ENCODE assay signal across 9 mouse cellular contexts in the genomic region with DNA sequence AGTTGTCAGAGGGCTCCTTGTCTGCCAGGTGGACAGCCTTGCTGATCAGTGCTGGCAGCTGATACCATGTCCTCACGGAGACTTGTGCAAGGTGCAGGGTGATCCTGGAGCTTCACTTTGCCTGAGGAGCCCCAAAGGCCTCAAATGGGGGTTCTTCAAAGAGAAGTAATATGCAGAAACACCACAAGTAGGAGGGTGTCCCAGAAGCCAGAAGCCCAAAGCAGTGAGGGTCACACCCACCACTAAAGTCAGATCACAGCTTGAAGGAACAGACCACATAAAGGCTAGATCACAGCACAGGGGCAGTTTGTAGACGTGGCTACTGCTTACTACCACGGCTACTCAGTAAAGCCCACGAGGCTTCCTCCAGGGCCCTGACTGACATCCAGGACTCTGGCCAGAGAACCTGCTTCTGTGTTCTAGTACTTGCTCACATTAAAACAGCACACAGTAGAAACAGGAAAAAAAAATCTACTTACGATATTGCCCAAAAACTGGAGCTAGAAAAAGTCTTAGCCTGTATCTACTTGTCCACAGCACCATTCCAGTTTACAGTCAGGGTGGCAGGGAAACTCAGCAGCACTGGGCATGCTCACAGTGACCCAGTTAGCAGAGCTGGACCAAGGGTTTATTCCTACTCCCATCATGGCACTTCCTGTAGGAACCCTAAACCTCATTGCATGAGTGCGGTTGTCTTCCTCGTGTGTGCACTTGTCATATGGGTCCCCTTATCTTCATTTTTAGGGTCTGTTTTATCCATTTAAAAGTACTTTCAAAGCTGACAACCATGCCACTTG. TPM values are rescaled to one million over a fixed set of nuclear protein-coding genes. Genes with fewer than 3 reads are reported as not detected.
DNase-seq lines count a peak whose midpoint lies in the region; ATAC-seq lines count a peak whose summit lies in the region.
"Had no signal": no experiment of that assay in that cellular context is flagged by ENCODE, and none has a peak within 500 bp of the region (broad histone marks: within the 10 kb centered on the region; RNA-seq: fewer than 3 reads in every experiment).

No protein-coding gene starts in this region.

- no peaks in the 10 kb centered on the region for H3K9me3 ChIP-seq in heart, embryonic 12.5 days (replicated peaks)
- H3K9me3 ChIP-seq in liver, embryonic 15.5 days (replicated peaks) = no peaks in the 10 kb centered on the region
- H3K9me3 ChIP-seq: lung, embryonic 15.5 days had no signal

- no peak for ATAC-seq in heart, embryonic 12.5 days (ENCODE audit: insufficient number of reproducible peaks, low FRiP score)
- ATAC-seq in erythroid progenitor cell, adult 5-6 weeks (replicated peaks; ENCODE audit: low FRiP score, poor library complexity, severe bottlenecking) = peak; percentile 27; the same call in 1 of the 2 replicates
- ATAC-seq in liver, embryonic 15.5 days (ENCODE audit: insufficient read depth) = peak; percentile 67
- no peak; the same call in 1 of the 2 replicates for ATAC-seq in monocyte, adult 5-6 weeks (replicated peaks; ENCODE audit: insufficient number of reproducible peaks, low FRiP score, low TSS enrichment, poor library complexity, severe bottlenecking)

- H3K9ac ChIP-seq in heart, embryonic 12.5 days = no peak overlapping the region
- H3K9ac ChIP-seq in liver, embryonic 15.5 days = no peak overlapping the region
- H3K9ac ChIP-seq: lung, embryonic 15.5 days had no signal

- H3K4me2 ChIP-seq in heart, embryonic 12.5 days = peak overlapping the region; percentile 48
- peak overlapping the region; percentile 51 for H3K4me2 ChIP-seq in liver, embryonic 15.5 days
- H3K4me2 ChIP-seq: lung, embryonic 15.5 days had no signal

- no peak for DNase-seq in heart, adult 18-20 months
- DNase-seq in brain, adult 2 months (ENCODE audit: low read depth, low spot score) = peak; percentile 41
- DNase-seq in Muller cell, postnatal 12 days (ENCODE audit: inconsistent ontology term) = no peak
- DNase-seq in left cerebral cortex, adult 9 months (ENCODE audit: low spot score in 2 of 2) = no peak

- H3K4me1 ChIP-seq in heart, embryonic 12.5 days (replicated peaks) = peaks cover 58% of the 10 kb centered on the region
- peaks cover 47% of the 10 kb centered on the region for H3K4me1 ChIP-seq in liver, embryonic 15.5 days (replicated peaks)

- no peaks in the 10 kb centered on the region for H3K27me3 ChIP-seq in heart, embryonic 12.5 days (replicated peaks)
- no peaks in the 10 kb centered on the region for H3K27me3 ChIP-seq in liver, embryonic 15.5 days
- H3K27me3 ChIP-seq: lung, embryonic 15.5 days had no signal

- WGBS in heart, embryonic 12.5 days = 48% methylated on average over 7 of the region's 7 CpGs
- WGBS in liver, embryonic 15.5 days (ENCODE audit: insufficient replicate concordance) = 39% methylated on average over 7 of the region's 7 CpGs

- H3K4me3 ChIP-seq in heart, embryonic 12.5 days = no peak overlapping the region
- H3K4me3 ChIP-seq in liver, embryonic 15.5 days (replicated peaks) = no peak overlapping the region
- H3K4me3 ChIP-seq: lung, embryonic 15.5 days had no signal

- H3K36me3 ChIP-seq in heart, embryonic 12.5 days = no peaks in the 10 kb centered on the region
- H3K36me3 ChIP-seq in liver, embryonic 15.5 days (replicated peaks) = no peaks in the 10 kb centered on the region
- H3K36me3 ChIP-seq: lung, embryonic 15.5 days had no signal

- H3K27ac ChIP-seq in heart, embryonic 12.5 days (ENCODE audit: poor library complexity, severe bottlenecking) = peak overlapping the region; percentile 62
- peak overlapping the region; percentile 73 for H3K27ac ChIP-seq in liver, embryonic 15.5 days (replicated peaks)

RNA-seq across cellular contexts. Expression of gene Wdfy2, which starts 41.4 kb away (rescaled TPM):
- 8.8 and 8.9 TPM in 2 replicates for polyA plus RNA-seq in heart, embryonic 12.5 days (2016; fragmentation: Nextera tagmentation; extraction: Ambion mirVana)
- 1 to 10 TPM; 6.4 to 6.9 TPM for total RNA-seq in heart, adult 18-20 months (2021)
- total RNA-seq in erythroid progenitor cell, adult 5-6 weeks (2015; ENCODE audit: low replicate concordance) = 5.4 and 5.9 TPM in 2 replicates
- total RNA-seq in erythroid progenitor cell, adult 5-6 weeks (2017; ENCODE audit: low replicate concordance) = 3.3 and 4.9 TPM in 2 replicates
- 2.6 and 2.7 TPM in 2 replicates for polyA plus RNA-seq in liver, embryonic 15.5 days (2015; fragmentation: Nextera tagmentation; extraction: Ambion mirVana)
- total RNA-seq in monocyte, adult 5-6 weeks (2017) = 29.0 to 31.6 TPM (median 29.2 TPM) in 3 replicates

Comparison
In these comparisons a context has a peak if more than half of its experiments do, and no peak if none do; other contexts are left out.
1. ATAC-seq: peak in erythroid progenitor cell, adult 5-6 weeks (single experiment) and liver, embryonic 15.5 days (single experiment); none in heart, embryonic 12.5 days (single experiment) and monocyte, adult 5-6 weeks (single experiment).